Mouse (Mus musculus): Measurements from ENCODE around the gene Creb5. TPM values are rescaled to one million over a fixed set of nuclear protein-coding genes. Genes with fewer than 3 reads are reported as not detected.

Creb5 gene
- polyA plus RNA-seq, 1 experiment from 2014 or later = 7.7 TPM

DNA sequence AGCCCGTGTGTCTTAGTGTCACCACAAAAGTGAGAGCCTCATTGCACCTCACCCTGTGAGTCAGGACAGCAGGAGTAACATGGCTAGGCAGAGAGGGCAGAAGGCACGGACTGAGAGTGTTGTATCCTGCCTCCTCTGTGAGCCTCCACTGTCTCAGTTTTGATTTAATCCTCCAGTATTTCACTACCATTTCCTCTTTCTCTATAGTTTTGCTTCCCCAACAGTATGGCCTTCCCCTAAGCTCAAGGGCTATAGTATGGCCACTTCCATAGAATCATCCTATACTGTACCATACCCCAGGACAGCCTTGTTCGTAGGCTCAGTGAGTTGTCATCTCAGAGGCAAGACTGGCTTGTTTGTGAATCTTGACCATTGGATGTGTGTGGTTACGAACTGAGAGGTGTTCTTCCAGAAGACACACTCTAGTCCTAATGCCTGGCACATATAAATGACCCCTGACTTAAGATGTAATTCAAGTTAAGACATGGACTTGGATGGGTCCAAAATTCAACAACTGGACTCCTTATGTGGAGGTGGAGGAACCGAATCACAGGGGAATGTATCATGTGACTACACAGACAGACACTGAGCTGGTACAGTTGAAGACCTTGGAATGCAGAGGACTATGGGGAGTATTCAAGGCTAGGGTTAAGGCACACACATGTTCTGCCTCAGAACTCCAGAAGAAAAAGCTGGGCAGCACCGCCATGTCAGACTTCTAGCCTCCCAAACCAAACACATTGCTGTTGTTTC is 173.1 kb downstream of the Creb5 start:
- no peaks in the 10 kb centered on the region for H3K4me1 ChIP-seq (ENCODE audit: control insufficient read depth, insufficient read depth, low read length)
- H3K4me2 ChIP-seq (ENCODE audit: low read depth, low read length) = no peak overlapping the region
- WGBS = 90% methylated on average over 6 of the region's 6 CpGs
- no peaks in the 10 kb centered on the region for H3K27me3 ChIP-seq (ENCODE audit: control insufficient read depth, insufficient read depth, low read length)
- no peak for ATAC-seq (ENCODE audit: low read depth)
- H3K9me3 ChIP-seq (ENCODE audit: control insufficient read depth, low read length) = no peaks in the 10 kb centered on the region
- no peaks in the 10 kb centered on the region for H3K36me3 ChIP-seq (ENCODE audit: control insufficient read depth, insufficient read depth, low read length)
- H3K27ac ChIP-seq (ENCODE audit: low read depth, low read length) = no peak overlapping the region
- H3K4me3 ChIP-seq (ENCODE audit: low read depth, low read length) = no peak overlapping the region
- H3K9ac ChIP-seq (replicated peaks; ENCODE audit: low read depth, low read length) = no peak overlapping the region

- no peak overlapping the region for H3K27ac ChIP-seq (ENCODE audit: low read depth, low read length)
- ATAC-seq (ENCODE audit: low read depth) = no peak
- H3K36me3 ChIP-seq (ENCODE audit: control insufficient read depth, insufficient read depth, low read length) = no peaks in the 10 kb centered on the region
- no peak overlapping the region for H3K4me3 ChIP-seq (ENCODE audit: low read depth, low read length)
- no peaks in the 10 kb centered on the region for H3K27me3 ChIP-seq (ENCODE audit: control insufficient read depth, insufficient read depth, low read length)
- WGBS = 91% methylated on average over 6 of the region's 6 CpGs
- H3K4me1 ChIP-seq (ENCODE audit: control insufficient read depth, insufficient read depth, low read length) = no peaks in the 10 kb centered on the region
- no peaks in the 10 kb centered on the region for H3K9me3 ChIP-seq (ENCODE audit: control insufficient read depth, low read length)
- no peak overlapping the region for H3K9ac ChIP-seq (replicated peaks; ENCODE audit: low read depth, low read length)
- H3K4me2 ChIP-seq (ENCODE audit: low read depth, low read length) = no peak overlapping the region
Measured at GRCm38 (mm10) chr6:53461056-53461455, 174.0 kb downstream of the Creb5 start.

DNA sequence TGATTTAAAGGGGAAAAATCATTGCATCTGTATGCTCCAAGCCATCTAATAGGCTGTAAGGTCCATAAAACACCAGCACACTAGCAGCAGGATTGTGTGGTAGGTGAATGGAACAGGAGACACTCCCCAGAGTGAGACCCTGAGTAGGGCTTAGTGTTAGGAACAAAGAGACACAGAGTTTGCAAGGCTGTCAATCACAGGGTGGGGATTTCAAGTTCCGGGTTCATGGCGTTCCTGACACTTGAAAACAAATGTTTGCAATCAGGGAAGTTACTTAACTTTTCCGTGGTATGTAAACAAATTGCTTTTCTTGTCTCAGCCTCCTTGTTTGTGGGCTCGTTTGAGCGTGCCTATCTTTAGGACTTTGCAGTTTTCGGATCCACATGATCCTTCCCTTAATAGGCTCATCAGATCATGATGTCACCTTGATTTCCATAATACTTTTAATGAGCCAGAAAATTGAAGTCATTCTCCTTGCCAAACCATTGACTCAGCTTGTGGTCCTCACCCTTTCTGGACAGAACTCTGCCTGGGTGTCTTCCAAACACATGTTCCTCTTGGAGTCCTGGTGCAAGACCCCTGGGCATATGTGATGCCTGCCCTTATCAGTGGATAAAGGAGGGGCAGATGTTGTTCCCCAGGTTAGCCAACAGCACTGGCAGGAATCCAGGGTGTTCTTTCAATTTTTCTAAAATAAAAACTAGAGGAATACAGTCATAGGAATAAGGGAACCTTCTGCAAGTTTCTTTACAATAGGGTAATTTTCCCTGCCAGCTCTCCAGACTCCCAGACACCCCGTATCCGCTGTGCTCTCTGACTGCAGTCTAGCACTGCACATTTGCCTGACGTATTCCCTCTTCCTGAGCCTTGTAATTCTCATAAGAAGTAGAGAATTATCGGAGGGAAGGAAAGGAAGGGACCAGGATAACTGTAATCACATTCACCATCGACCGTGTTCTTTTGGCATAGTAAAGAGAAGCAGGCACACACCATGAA is 175.0 kb downstream of the Creb5 start:
- WGBS = 71% methylated on average over 12 of the region's 12 CpGs
- H3K36me3 ChIP-seq (ENCODE audit: control insufficient read depth, insufficient read depth, low read length) = no peaks in the 10 kb centered on the region
- no peaks in the 10 kb centered on the region for H3K9me3 ChIP-seq (ENCODE audit: control insufficient read depth, low read length)
- no peak overlapping the region for H3K4me3 ChIP-seq (ENCODE audit: low read depth, low read length)
- ATAC-seq (ENCODE audit: low read depth) = no peak
- H3K27me3 ChIP-seq (ENCODE audit: control insufficient read depth, insufficient read depth, low read length) = no peaks in the 10 kb centered on the region
- H3K4me2 ChIP-seq (ENCODE audit: low read depth, low read length) = no peak overlapping the region
- H3K27ac ChIP-seq (ENCODE audit: low read depth, low read length) = no peak overlapping the region
- no peaks in the 10 kb centered on the region for H3K4me1 ChIP-seq (ENCODE audit: control insufficient read depth, insufficient read depth, low read length)
- no peak overlapping the region for H3K9ac ChIP-seq (replicated peaks; ENCODE audit: low read depth, low read length)

DNA sequence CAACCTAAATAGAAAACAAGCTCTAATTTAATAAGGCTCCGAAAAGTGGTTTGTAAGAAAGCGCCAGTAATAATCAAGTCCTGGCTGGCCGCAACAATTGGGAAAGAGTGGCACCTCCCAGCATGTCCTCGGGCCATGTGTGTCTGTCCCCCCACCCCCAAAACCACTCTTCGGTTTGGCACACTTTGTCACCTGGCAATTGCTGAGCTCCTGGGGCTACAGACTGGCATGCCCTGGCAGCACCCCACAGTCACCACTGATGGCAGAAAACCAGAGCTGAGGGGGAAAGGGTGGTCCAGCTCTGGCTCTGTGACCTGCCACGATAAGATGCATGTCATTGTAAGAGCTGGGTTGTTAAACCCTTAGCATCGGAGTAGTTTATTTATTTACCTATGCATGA is 175.7 kb downstream of the Creb5 start:
- no peak for ATAC-seq (ENCODE audit: low read depth)
- H3K27ac ChIP-seq (ENCODE audit: low read depth, low read length) = no peak overlapping the region
- H3K4me3 ChIP-seq (ENCODE audit: low read depth, low read length) = no peak overlapping the region
- H3K9me3 ChIP-seq (ENCODE audit: control insufficient read depth, low read length) = no peaks in the 10 kb centered on the region
- WGBS = 67% methylated on average over 7 of the region's 7 CpGs
- H3K36me3 ChIP-seq (ENCODE audit: control insufficient read depth, insufficient read depth, low read length) = no peaks in the 10 kb centered on the region
- H3K9ac ChIP-seq (replicated peaks; ENCODE audit: low read depth, low read length) = no peak overlapping the region
- H3K27me3 ChIP-seq (ENCODE audit: control insufficient read depth, insufficient read depth, low read length) = no peaks in the 10 kb centered on the region
- no peak overlapping the region for H3K4me2 ChIP-seq (ENCODE audit: low read depth, low read length)
- H3K4me1 ChIP-seq (ENCODE audit: control insufficient read depth, insufficient read depth, low read length) = no peaks in the 10 kb centered on the region

- no peaks in the 10 kb centered on the region for H3K27me3 ChIP-seq (ENCODE audit: control insufficient read depth, insufficient read depth, low read length)
- no peak overlapping the region for H3K4me2 ChIP-seq (ENCODE audit: low read depth, low read length)
- ATAC-seq (ENCODE audit: low read depth) = no peak
- no peaks in the 10 kb centered on the region for H3K9me3 ChIP-seq (ENCODE audit: control insufficient read depth, low read length)
- H3K27ac ChIP-seq (ENCODE audit: low read depth, low read length) = no peak overlapping the region
- no peaks in the 10 kb centered on the region for H3K4me1 ChIP-seq (ENCODE audit: control insufficient read depth, insufficient read depth, low read length)
- H3K4me3 ChIP-seq (ENCODE audit: low read depth, low read length) = no peak overlapping the region
- no peak overlapping the region for H3K9ac ChIP-seq (replicated peaks; ENCODE audit: low read depth, low read length)
- WGBS = 74% methylated on average over 6 of the region's 6 CpGs
- no peaks in the 10 kb centered on the region for H3K36me3 ChIP-seq (ENCODE audit: control insufficient read depth, insufficient read depth, low read length)
Measured at GRCm38 (mm10) chr6:53463261-53463813, 176.3 kb downstream of the Creb5 start.

DNA sequence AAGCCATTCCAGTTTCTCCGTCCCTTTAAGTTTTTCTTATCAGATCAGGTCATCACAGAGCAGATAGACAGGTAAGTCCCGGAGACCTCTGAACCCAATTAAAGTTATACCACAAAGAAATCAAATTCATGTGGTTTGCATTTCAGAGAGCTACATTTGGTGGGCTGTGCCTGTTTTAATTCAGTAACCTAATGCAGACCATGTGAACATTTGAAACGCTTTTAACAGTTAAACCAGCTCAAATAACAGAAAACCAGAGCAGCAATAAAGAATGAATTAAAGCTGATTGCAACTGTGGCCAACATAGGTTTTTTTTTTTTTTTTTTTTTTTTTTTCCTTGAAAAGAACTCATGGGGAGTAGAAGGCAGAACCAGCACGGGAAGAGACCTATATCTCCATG is 182.1 kb downstream of the Creb5 start:
- 87% methylated on average over 4 of the region's 4 CpGs for WGBS
- no peak overlapping the region for H3K4me3 ChIP-seq (ENCODE audit: low read depth, low read length)
- ATAC-seq (ENCODE audit: low read depth) = no peak

DNA sequence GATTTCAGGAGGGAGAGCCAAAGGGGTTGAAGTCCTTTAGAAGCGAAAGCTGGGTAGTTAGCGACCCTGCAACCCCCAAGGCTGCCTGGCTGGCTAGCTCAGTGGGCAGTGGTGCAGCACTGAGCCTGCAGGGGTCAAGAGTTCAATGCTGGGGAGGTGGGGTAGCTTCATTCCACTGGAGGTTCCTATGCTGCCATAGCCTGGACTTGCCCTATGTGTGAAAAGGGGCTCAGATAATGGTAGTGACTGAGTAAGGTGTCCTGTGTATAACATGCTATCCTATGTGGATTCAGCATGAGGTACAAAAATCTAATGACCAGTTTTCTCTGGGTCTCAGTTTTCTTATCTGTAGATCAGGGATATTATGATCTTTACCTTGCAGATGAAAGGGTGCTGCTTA is 182.6 kb downstream of the Creb5 start:
- Histone ChIP-seq H3K27ac (ENCODE audit: low read depth, low read length) (no peak overlapping the region), H3K36me3 (ENCODE audit: control insufficient read depth, insufficient read depth, low read length) (no peaks in the 10 kb centered on the region), H3K9me3 (ENCODE audit: control insufficient read depth, low read length) (no peaks in the 10 kb centered on the region), H3K4me2 (ENCODE audit: low read depth, low read length) (no peak overlapping the region), H3K27me3 (ENCODE audit: control insufficient read depth, insufficient read depth, low read length) (no peaks in the 10 kb centered on the region), H3K9ac (replicated peaks; ENCODE audit: low read depth, low read length) (no peak overlapping the region), H3K4me1 (ENCODE audit: control insufficient read depth, insufficient read depth, low read length) (no peaks in the 10 kb centered on the region), H3K4me3 (ENCODE audit: low read depth, low read length) (no peak overlapping the region)
- no peak for ATAC-seq (ENCODE audit: low read depth)
- WGBS = 85% methylated on average over 2 of the region's 2 CpGs

More for the DNA sequence above, 182.1 kb downstream of the Creb5 start:
- Histone ChIP-seq H3K9me3 (ENCODE audit: control insufficient read depth, low read length) (no peaks in the 10 kb centered on the region), H3K27me3 (ENCODE audit: control insufficient read depth, insufficient read depth, low read length) (no peaks in the 10 kb centered on the region), H3K9ac (replicated peaks; ENCODE audit: low read depth, low read length) (no peak overlapping the region), H3K36me3 (ENCODE audit: control insufficient read depth, insufficient read depth, low read length) (no peaks in the 10 kb centered on the region), H3K27ac (ENCODE audit: low read depth, low read length) (no peak overlapping the region), H3K4me2 (ENCODE audit: low read depth, low read length) (no peak overlapping the region), H3K4me1 (ENCODE audit: control insufficient read depth, insufficient read depth, low read length) (no peaks in the 10 kb centered on the region)

DNA sequence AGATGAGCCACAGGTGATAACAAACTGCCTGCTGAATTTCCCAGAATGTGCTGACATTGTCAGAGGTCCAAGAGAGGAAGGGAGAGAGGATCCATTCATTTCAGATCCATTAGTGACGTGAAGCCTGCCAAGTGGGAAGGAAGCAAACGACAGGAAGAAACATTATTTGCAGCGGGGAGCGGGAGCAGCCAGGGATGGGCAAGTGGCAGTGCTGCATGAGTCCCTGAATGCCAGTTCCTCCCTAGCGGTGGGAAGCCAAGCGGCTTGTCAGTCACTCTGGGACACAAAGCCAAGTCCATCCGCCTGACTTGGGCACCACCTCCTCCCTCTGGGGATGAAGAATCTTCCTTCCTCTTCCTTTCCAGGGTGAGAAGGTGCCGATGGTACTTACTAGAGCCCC is 183.5 kb downstream of the Creb5 start:
- no peak for ATAC-seq (ENCODE audit: low read depth)
- WGBS = 46% methylated on average over 8 of the region's 8 CpGs
- Histone ChIP-seq H3K4me1 (ENCODE audit: control insufficient read depth, insufficient read depth, low read length) (no peaks in the 10 kb centered on the region), H3K27me3 (ENCODE audit: control insufficient read depth, insufficient read depth, low read length) (no peaks in the 10 kb centered on the region), H3K9ac (replicated peaks; ENCODE audit: low read depth, low read length) (no peak overlapping the region), H3K27ac (ENCODE audit: low read depth, low read length) (no peak overlapping the region), H3K9me3 (ENCODE audit: control insufficient read depth, low read length) (no peaks in the 10 kb centered on the region), H3K4me2 (ENCODE audit: low read depth, low read length) (no peak overlapping the region), H3K4me3 (ENCODE audit: low read depth, low read length) (no peak overlapping the region), H3K36me3 (ENCODE audit: control insufficient read depth, insufficient read depth, low read length) (no peaks in the 10 kb centered on the region)

All from neural tube, embryonic 14.5 days (tissue).